Comparison of ENCODE assay signal across 15 mouse cellular contexts in genomic region chr6:41218415-41218814, GRCm38 (mm10).
"Had no signal": no experiment of that assay in that cellular context is flagged by ENCODE, and none has a peak within 500 bp of the region (broad histone marks: within the 10 kb centered on the region; RNA-seq: fewer than 3 reads in every experiment).

No protein-coding gene starts in this region.

- H3K9ac ChIP-seq: intestine, embryonic 15.5 days; limb, embryonic 15.5 days; liver, embryonic 12.5 days; lung, embryonic 15.5 days; midbrain, embryonic 13.5 days; neural tube, embryonic 12.5 days had no signal

- H3K36me3 ChIP-seq: intestine, embryonic 15.5 days; limb, embryonic 15.5 days; liver, embryonic 12.5 days; lung, embryonic 15.5 days; midbrain, embryonic 13.5 days; neural tube, embryonic 12.5 days had no signal

- H3K4me2 ChIP-seq: intestine, embryonic 15.5 days; limb, embryonic 15.5 days; liver, embryonic 12.5 days; lung, embryonic 15.5 days; midbrain, embryonic 13.5 days; neural tube, embryonic 12.5 days had no signal

- H3K4me1 ChIP-seq: intestine, embryonic 15.5 days; limb, embryonic 15.5 days; liver, embryonic 12.5 days; lung, embryonic 15.5 days; midbrain, embryonic 13.5 days; neural tube, embryonic 12.5 days had no signal

- H3K27ac ChIP-seq: intestine, embryonic 15.5 days; left cerebral cortex, adult 2 months; limb, embryonic 15.5 days; liver, embryonic 12.5 days; lung, embryonic 15.5 days; macrophage; midbrain, embryonic 13.5 days; neural tube, embryonic 12.5 days; stomach, postnatal 0 days had no signal

- DNase-seq: kidney, adult 2 months; kidney, postnatal 25 days; lung, postnatal 14 days; retina, postnatal 1 day; right cerebral cortex, postnatal 14 days had no signal

- ATAC-seq: intestine, embryonic 15.5 days; liver, embryonic 12.5 days; midbrain, embryonic 13.5 days had no signal

- H3K9me3 ChIP-seq: intestine, embryonic 15.5 days; liver, embryonic 12.5 days; lung, embryonic 15.5 days; midbrain, embryonic 13.5 days; neural tube, embryonic 12.5 days had no signal

- H3K4me3 ChIP-seq: intestine, embryonic 15.5 days; left cerebral cortex, adult 2 months; limb, embryonic 15.5 days; liver, embryonic 12.5 days; lung, embryonic 15.5 days; midbrain, embryonic 13.5 days; myocyte; neural tube, embryonic 12.5 days had no signal

- H3K27me3 ChIP-seq: intestine, embryonic 15.5 days; limb, embryonic 15.5 days; liver, embryonic 12.5 days; lung, embryonic 15.5 days; midbrain, embryonic 13.5 days; neural tube, embryonic 12.5 days had no signal
